Mouse (Mus musculus): ENCODE measurements around the gene Nfkb1. TPM values are rescaled to one million over a fixed set of nuclear protein-coding genes. Genes with fewer than 3 reads are reported as not detected.

The Nfkb1 gene
- polyA plus RNA-seq, 1 experiment, result 5.4 TPM

- TF ChIP-seq GATA1 (IDR thresholded peaks at IDR 0.05; ENCODE audit: low read length), result no peak
Measured at GRCm38 (mm10) chr3:135604626-135605417, 86.5 kb downstream of the Nfkb1 start.

- TF ChIP-seq GATA1 (IDR thresholded peaks at IDR 0.05; ENCODE audit: low read length), result no peak
Measured at GRCm38 (mm10) chr3:135602731-135603130, 88.6 kb downstream of the Nfkb1 start.

DNA sequence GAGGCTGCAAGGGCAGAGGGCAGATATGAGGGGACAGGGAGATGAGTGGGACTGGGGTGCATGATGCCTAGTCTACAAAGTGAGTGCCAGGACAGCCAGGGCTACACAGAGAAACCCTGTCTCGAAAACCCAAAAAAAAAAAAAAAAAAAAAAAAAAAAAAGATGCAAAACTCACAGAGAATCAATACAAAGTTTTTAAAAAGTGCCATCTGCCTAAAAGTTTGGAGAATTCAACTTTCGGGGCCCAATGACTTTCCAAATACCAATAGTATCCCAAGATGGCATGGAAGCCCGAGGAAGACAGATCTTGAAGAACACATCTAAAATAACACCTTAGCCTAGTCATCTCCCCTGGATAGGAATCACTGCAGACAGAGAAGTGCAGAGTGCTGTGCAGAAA is 93.0 kb downstream of the Nfkb1 start:
- TF ChIP-seq GATA1 (IDR thresholded peaks at IDR 0.05; ENCODE audit: low read length), result no peak

GRCm38 (mm10) chr3:135597014-135597413 is 94.3 kb downstream of the Nfkb1 start:
- no peak for TF ChIP-seq GATA1 (IDR thresholded peaks at IDR 0.05; ENCODE audit: low read length)

GRCm38 (mm10) chr3:135594238-135594917 is 97.0 kb downstream of the Nfkb1 start:
- TF ChIP-seq GATA1 (IDR thresholded peaks at IDR 0.05; ENCODE audit: low read length), result no peak

GRCm38 (mm10) chr3:135592011-135592410 is 99.3 kb downstream of the Nfkb1 start:
- no peak for TF ChIP-seq GATA1 (IDR thresholded peaks at IDR 0.05; ENCODE audit: low read length)

- no peak for TF ChIP-seq GATA1 (IDR thresholded peaks at IDR 0.05; ENCODE audit: low read length)
Measured at GRCm38 (mm10) chr3:135591376-135591775, 100.0 kb downstream of the Nfkb1 start.

DNA sequence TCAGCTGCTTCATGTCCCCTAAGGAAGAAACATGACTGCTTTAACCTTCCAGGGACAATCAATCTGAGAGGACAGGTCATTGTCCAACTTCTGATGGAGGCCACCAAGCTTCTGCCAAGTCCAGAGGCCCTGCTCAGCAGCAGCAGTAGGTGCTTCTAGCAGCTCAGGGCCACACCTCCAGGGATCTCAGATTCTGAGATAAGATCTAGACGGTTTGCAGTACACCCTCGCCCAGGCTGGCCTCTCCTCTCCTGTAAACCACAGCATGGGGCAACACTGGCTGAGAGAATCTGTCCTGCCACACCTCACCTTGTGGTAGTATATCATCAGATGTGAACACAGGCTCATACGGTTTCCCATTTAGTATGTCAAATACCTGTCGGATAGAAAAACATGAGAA is 100.9 kb downstream of the Nfkb1 start:
- no peak for TF ChIP-seq GATA1 (IDR thresholded peaks at IDR 0.05; ENCODE audit: low read length)

GRCm38 (mm10) chr3:135586471-135586880 is 104.9 kb downstream of the Nfkb1 start:
- TF ChIP-seq GATA1 (IDR thresholded peaks at IDR 0.05; ENCODE audit: low read length), result no peak

- no peak for TF ChIP-seq GATA1 (IDR thresholded peaks at IDR 0.05; ENCODE audit: low read length)
Measured at GRCm38 (mm10) chr3:135586060-135586459, 105.3 kb downstream of the Nfkb1 start.

- TF ChIP-seq GATA1 (IDR thresholded peaks at IDR 0.05; ENCODE audit: low read length), result no peak
Measured at GRCm38 (mm10) chr3:135585482-135585881, 105.9 kb downstream of the Nfkb1 start.

DNA sequence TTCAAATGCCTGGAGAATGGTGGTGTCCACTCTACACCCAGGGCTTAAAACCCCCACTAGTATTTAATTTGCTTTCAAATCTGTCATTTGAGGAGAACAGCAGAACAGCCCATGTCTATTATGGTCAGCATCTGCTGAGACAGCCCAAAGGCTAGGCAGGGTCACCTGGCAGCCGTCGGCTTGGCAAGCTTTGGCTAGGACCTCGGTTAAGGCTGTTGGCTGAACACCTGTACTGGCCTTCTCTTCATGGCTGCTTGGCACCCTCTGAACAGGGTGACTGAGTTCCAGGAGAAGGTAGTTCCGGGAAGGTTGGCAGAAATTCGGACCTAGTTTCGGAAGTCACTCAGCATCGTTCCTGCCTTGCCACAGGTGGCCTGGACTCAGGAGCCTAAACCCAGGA is 109.1 kb downstream of the Nfkb1 start:
- no peak for TF ChIP-seq GATA1 (IDR thresholded peaks at IDR 0.05; ENCODE audit: low read length)

DNA sequence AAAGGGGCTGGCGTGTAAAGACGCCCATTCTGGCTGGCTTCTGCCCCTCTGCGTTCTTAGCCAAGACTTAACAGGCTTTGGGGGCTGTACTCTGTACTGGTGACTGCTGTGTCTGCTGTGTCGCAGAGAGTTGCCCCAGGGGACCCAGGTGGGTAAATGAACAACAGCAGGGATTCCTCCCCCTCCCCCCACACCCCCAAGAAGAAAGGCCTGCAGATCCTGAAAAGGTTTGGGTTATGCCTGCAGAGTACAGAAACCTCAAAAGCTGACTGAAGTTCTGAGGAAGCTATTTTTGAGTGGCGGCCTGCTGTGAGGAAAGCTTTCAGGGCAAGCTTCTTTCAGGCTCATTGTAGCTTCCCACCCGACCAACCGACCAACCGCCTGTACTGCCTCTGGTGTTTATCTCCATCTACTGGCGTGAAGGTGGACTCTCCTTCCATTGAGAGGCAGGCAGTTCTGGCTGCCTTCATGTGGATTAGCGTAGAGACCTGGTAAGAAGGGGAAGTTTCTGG is 109.7 kb downstream of the Nfkb1 start:
- no peak for TF ChIP-seq GATA1 (IDR thresholded peaks at IDR 0.05; ENCODE audit: low read length)

GRCm38 (mm10) chr3:135580439-135581275 is 110.7 kb downstream of the Nfkb1 start:
- no peak for TF ChIP-seq GATA1 (IDR thresholded peaks at IDR 0.05; ENCODE audit: low read length)

DNA sequence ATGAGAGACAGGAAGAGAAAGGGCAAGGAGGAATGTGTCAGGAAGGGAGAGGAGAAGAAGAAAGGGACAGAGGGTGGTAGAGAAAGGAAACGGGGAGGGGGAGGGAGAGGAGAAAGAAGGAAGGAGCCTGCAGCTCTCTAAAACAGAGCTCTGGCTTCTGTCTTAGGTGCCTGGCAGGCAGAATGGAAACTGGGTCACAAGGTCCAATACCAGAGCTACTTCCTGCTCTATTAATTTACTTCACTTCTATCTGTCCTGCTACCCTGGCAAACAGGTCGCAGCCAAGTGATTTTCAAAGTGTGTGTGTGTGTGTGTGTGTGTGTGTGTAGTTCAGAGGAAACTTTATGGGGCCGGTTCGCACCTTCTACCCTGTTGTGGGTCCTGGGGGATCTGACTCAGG is 112.2 kb downstream of the Nfkb1 start:
- TF ChIP-seq GATA1 (IDR thresholded peaks at IDR 0.05; ENCODE audit: low read length), result no peak

Measured in G1E-ER4 (cell line).